Mouse (Mus musculus) right cerebral cortex, postnatal 14 days (tissue): ENCODE results near the gene Carm1.

Source experiments
- DNase-seq: peaks from one replicate; pipeline ENCODE4 v3.0.0; 2022

The Carm1 gene

GRCm38 (mm10) chr9:21616232-21616781 lies 69.6 kb downstream of the Carm1 start:
- peak; percentile 88 for DNase-seq

- DNase-seq, result no peak
These were observed 70.4 kb downstream of the Carm1 start for GRCm38 (mm10) chr9:21617066-21617465.

GRCm38 (mm10) chr9:21620229-21620628 lies 73.5 kb downstream of the Carm1 start:
- no peak for DNase-seq

GRCm38 (mm10) chr9:21622676-21623075 lies 76.0 kb downstream of the Carm1 start:
- no peak for DNase-seq

- no peak for DNase-seq
These were observed 78.9 kb downstream of the Carm1 start for GRCm38 (mm10) chr9:21625342-21626339.

- no peak for DNase-seq
These were observed 79.9 kb downstream of the Carm1 start for GRCm38 (mm10) chr9:21626571-21626970.

GRCm38 (mm10) chr9:21627145-21627795 lies 80.6 kb downstream of the Carm1 start:
- DNase-seq, result no peak

GRCm38 (mm10) chr9:21630673-21631072 lies 84.0 kb downstream of the Carm1 start:
- peak; percentile 26 for DNase-seq

GRCm38 (mm10) chr9:21633106-21633505 lies 86.4 kb downstream of the Carm1 start:
- no peak for DNase-seq

- DNase-seq, result peak; percentile 16
These were observed 88.9 kb downstream of the Carm1 start for GRCm38 (mm10) chr9:21635639-21636038.

GRCm38 (mm10) chr9:21639031-21639430 lies 92.3 kb downstream of the Carm1 start:
- DNase-seq, result no peak
